Mouse (Mus musculus) hindbrain, embryonic 16.5 days (tissue): ENCODE measurements around the gene Icmt. TPM values are rescaled to one million over a fixed set of nuclear protein-coding genes. Genes with fewer than 3 reads are reported as not detected.

Experiments
- ATAC-seq: fragments of 200-750 bp; cut with Nextera tagmentation; 2 replicates; pipeline ENCODE4 v1.8.0; 2017; ENCODE audit warnings: moderate TSS enrichment, moderate library complexity
- H3K27ac ChIP-seq: fragments of 300-500 bp; sonication (generic); 2 replicates; pipeline ENCODE4 v1.5.1; 2014; ENCODE audit warnings: low read depth, mild to moderate bottlenecking, control low read depth, low read length, moderate library complexity
- H3K27me3 ChIP-seq: fragments of 300-500 bp; sonication (generic); replicated peaks from 2 replicates; pipeline ENCODE4 v1.6.1; 2014; ENCODE audit warnings: low read length; ENCODE audit not compliant: control insufficient read depth, insufficient read depth
- H3K36me3 ChIP-seq: fragments of 300-500 bp; sonication (generic); 2 replicates; pipeline ENCODE4 v1.6.1; 2014; ENCODE audit warnings: mild to moderate bottlenecking, low read length, moderate library complexity, mixed read lengths; ENCODE audit not compliant: control insufficient read depth, insufficient read depth
- H3K4me1 ChIP-seq: fragments of 300-500 bp; sonication (generic); 2 replicates; pipeline ENCODE4 v1.6.1; 2014; ENCODE audit warnings: low read depth, low read length; ENCODE audit not compliant: control insufficient read depth, insufficient read depth
- H3K4me2 ChIP-seq: fragments of 300-500 bp; sonication (generic); 2 replicates; pipeline ENCODE4 v1.6.1; 2014; ENCODE audit warnings: mild to moderate bottlenecking, low read length, control low read depth, moderate library complexity
- H3K4me3 ChIP-seq: fragments of 300-500 bp; sonication (generic); 2 replicates; pipeline ENCODE4 v1.5.1; 2014; ENCODE audit warnings: mild to moderate bottlenecking, low read length, control low read depth, moderate library complexity
- H3K9ac ChIP-seq: fragments of 300-500 bp; sonication (generic); 2 replicates; pipeline ENCODE4 v1.6.1; 2014; ENCODE audit warnings: low read depth, mild to moderate bottlenecking, control low read depth, low read length, moderate library complexity
- H3K9me3 ChIP-seq: fragments of 300-500 bp; sonication (generic); 2 replicates; pipeline ENCODE4 v1.6.1; 2014; ENCODE audit warnings: mild to moderate bottlenecking, low read length, moderate library complexity; ENCODE audit not compliant: control insufficient read depth
- WGBS: fragments of 180-500 bp; shearing (Covaris S2); extraction: QIAGEN DNeasy Blood & Tissue Kit; methylation state at CpG from one replicate; pipeline ENCODE4 v1.1.7; 2014; 5-methylcytosine and 5-hydroxymethylcytosine counted together
- polyA plus RNA-seq: library from polyadenylated mRNA; unstranded; fragments of >200 nt; fragmentation: Nextera tagmentation; extraction: Ambion mirVana; gene quantifications from 2 replicates; pipeline ENCODE4 v1.2.1, GENCODE M21; 2015

Gene Icmt
- polyA plus RNA-seq, 1 experiment from 2014 or later, result 17.2 TPM

- Histone ChIP-seq H3K4me2 (peak overlapping the region; percentile 66), H3K4me3 (peak overlapping the region; percentile 42), H3K27ac (no peak overlapping the region), H3K36me3 (peaks cover 4% of the 10 kb centered on the region; the same call in 1 of the 2 replicates), H3K4me1 (peaks cover 25% of the 10 kb centered on the region), H3K9ac (peak overlapping the region; percentile 56), H3K27me3 (peaks cover 61% of the 10 kb centered on the region), H3K9me3 (no peaks in the 10 kb centered on the region)
- ATAC-seq, result no peak
- 17% methylated on average over 34 of the region's 34 CpGs for WGBS
Measured at GRCm38 (mm10) chr4:152282721-152283120, 14.3 kb upstream of the Icmt start.

GRCm38 (mm10) chr4:152283186-152283950 is 13.7 kb upstream of the Icmt start:
- Histone ChIP-seq H3K4me2 (peak overlapping the region; percentile 66), H3K27ac (no peak overlapping the region), H3K36me3 (peaks cover 4% of the 10 kb centered on the region; the same call in 1 of the 2 replicates), H3K4me3 (peak overlapping the region; percentile 42), H3K9me3 (no peaks in the 10 kb centered on the region), H3K4me1 (peaks cover 25% of the 10 kb centered on the region), H3K27me3 (peaks cover 63% of the 10 kb centered on the region), H3K9ac (peak overlapping the region; percentile 56)
- 6% methylated on average over 69 of the region's 70 CpGs for WGBS
- peak; percentile 69 for ATAC-seq

- no peaks in the 10 kb centered on the region; the same call in 1 of the 2 replicates for H3K36me3 ChIP-seq
- ATAC-seq, result no peak
- H3K27me3 ChIP-seq, result peaks cover 64% of the 10 kb centered on the region
- H3K27ac ChIP-seq, result no peak overlapping the region
- H3K4me1 ChIP-seq, result peaks cover 32% of the 10 kb centered on the region
- no peak overlapping the region; the same call in 1 of the 2 replicates for H3K4me2 ChIP-seq
- WGBS, result 3% methylated on average over 10 of the region's 10 CpGs
- H3K4me3 ChIP-seq, result no peak overlapping the region
- H3K9ac ChIP-seq, result no peak overlapping the region
- H3K9me3 ChIP-seq, result no peaks in the 10 kb centered on the region
Measured at GRCm38 (mm10) chr4:152285505-152285904, 11.5 kb upstream of the Icmt start.

GRCm38 (mm10) chr4:152286183-152286582 is 10.8 kb upstream of the Icmt start:
- H3K9me3 ChIP-seq, result no peaks in the 10 kb centered on the region
- H3K9ac ChIP-seq, result peak overlapping the region; percentile 66
- H3K27ac ChIP-seq, result no peak overlapping the region
- 2% methylated on average over 28 of the region's 32 CpGs for WGBS
- H3K4me1 ChIP-seq, result peaks cover 38% of the 10 kb centered on the region
- peak overlapping the region; percentile 80 for H3K4me2 ChIP-seq
- no peaks in the 10 kb centered on the region; the same call in 1 of the 2 replicates for H3K36me3 ChIP-seq
- ATAC-seq, result peak; percentile 50
- peak overlapping the region; percentile 45 for H3K4me3 ChIP-seq
- peaks cover 63% of the 10 kb centered on the region for H3K27me3 ChIP-seq

GRCm38 (mm10) chr4:152286887-152287286 is 10.1 kb upstream of the Icmt start:
- Histone ChIP-seq H3K4me2 (peak overlapping the region; percentile 80), H3K4me3 (peak overlapping the region; percentile 45), H3K9ac (peak overlapping the region; percentile 66), H3K4me1 (peaks cover 38% of the 10 kb centered on the region), H3K27ac (no peak overlapping the region), H3K27me3 (peaks cover 63% of the 10 kb centered on the region), H3K9me3 (no peaks in the 10 kb centered on the region), H3K36me3 (no peaks in the 10 kb centered on the region; the same call in 1 of the 2 replicates)
- ATAC-seq, result no peak
- 2% methylated on average over 25 of the region's 26 CpGs for WGBS

- Histone ChIP-seq H3K4me3 (no peak overlapping the region), H3K4me1 (peaks cover 38% of the 10 kb centered on the region), H3K9ac (no peak overlapping the region; the same call in 1 of the 2 replicates), H3K4me2 (peak overlapping the region; percentile 80), H3K9me3 (no peaks in the 10 kb centered on the region), H3K36me3 (no peaks in the 10 kb centered on the region; the same call in 1 of the 2 replicates), H3K27ac (no peak overlapping the region), H3K27me3 (peaks cover 60% of the 10 kb centered on the region)
- WGBS, result 9% methylated on average over 19 of the region's 19 CpGs
- no peak for ATAC-seq
Measured at GRCm38 (mm10) chr4:152287317-152288120, 9.5 kb upstream of the Icmt start.

GRCm38 (mm10) chr4:152288398-152288945 is 8.6 kb upstream of the Icmt start:
- Histone ChIP-seq H3K27ac (no peak overlapping the region), H3K36me3 (no peaks in the 10 kb centered on the region; the same call in 1 of the 2 replicates), H3K4me1 (peaks cover 30% of the 10 kb centered on the region), H3K9me3 (no peaks in the 10 kb centered on the region), H3K27me3 (peaks cover 64% of the 10 kb centered on the region), H3K9ac (no peak overlapping the region), H3K4me3 (no peak overlapping the region), H3K4me2 (no peak overlapping the region)
- ATAC-seq, result no peak
- 25% methylated on average over 18 of the region's 18 CpGs for WGBS

- Histone ChIP-seq H3K4me1 (peaks cover 28% of the 10 kb centered on the region), H3K27ac (no peak overlapping the region), H3K9me3 (no peaks in the 10 kb centered on the region), H3K4me2 (peak overlapping the region; percentile 61), H3K36me3 (no peaks in the 10 kb centered on the region), H3K27me3 (peaks cover 55% of the 10 kb centered on the region), H3K9ac (peak overlapping the region; percentile 59), H3K4me3 (peak overlapping the region; percentile 31)
- WGBS, result 1% methylated on average over 22 of the region's 39 CpGs
- ATAC-seq, result no peak
Measured at GRCm38 (mm10) chr4:152290385-152290784, 6.6 kb upstream of the Icmt start.
